Mouse (Mus musculus) embryonic fibroblast, embryonic 13.5 days (primary cell): ENCODE data around the gene Lrrc61. TPM values are rescaled to one million over a fixed set of nuclear protein-coding genes. Genes with fewer than 3 reads are reported as not detected.
"Not testable (repeated sequence)": the region's sequence is repeated elsewhere in the genome, so short reads cannot be mapped to it uniquely, and the experiment has no call there.

Experiments
- H3K27ac ChIP-seq: 2 replicates; pipeline ENCODE4 v1.5.1; 2012; ENCODE audit warnings: low read length, control low read depth, inconsistent platforms; ENCODE audit not compliant: insufficient read depth
- H3K4me1 ChIP-seq: 2 replicates; pipeline ENCODE4 v1.6.1; 2011; ENCODE audit warnings: low read length; ENCODE audit not compliant: control insufficient read depth, insufficient read depth
- H3K4me3 ChIP-seq: 2 replicates; pipeline ENCODE4 v1.5.1; 2011; ENCODE audit warnings: mild to moderate bottlenecking, control low read depth, low read length; ENCODE audit not compliant: insufficient read depth
- CTCF ChIP-seq: IDR thresholded peaks from 2 replicates; pipeline ENCODE4 v1.5.1; 2011; ENCODE audit warnings: mild to moderate bottlenecking, control low read depth, low read length, moderate library complexity, borderline replicate concordance; ENCODE audit not compliant: insufficient read depth
- POLR2A ChIP-seq: IDR thresholded peaks from 2 replicates; pipeline ENCODE4 v1.6.1; 2011; ENCODE audit warnings: low read depth, mild to moderate bottlenecking, control low read depth, low read length, moderate library complexity
- polyA plus RNA-seq: library from polyadenylated mRNA; stranded (reverse); fragments of >200 nt; gene quantifications from 2 replicates; pipeline ENCODE4 v1.2.4, GENCODE M21; 2011; ENCODE audit warnings: low read depth; ENCODE audit not compliant: missing spikeins, insufficient read length

The Lrrc61 gene
- polyA plus RNA-seq = 5.5 and 9.2 TPM in 2 replicates

- TF ChIP-seq CTCF (no peak), POLR2A (peak; percentile 83)
- H3K27ac ChIP-seq = peak within 1 kb of the TSS; percentile 90
These were observed at the start of gene Lrrc61 for GRCm38 (mm10) chr6:48554280-48555103. TSS of gene Lrrc61 (plus strand) at chr6:48554796.

GRCm38 (mm10) chr6:48508087-48508486 is 46.5 kb upstream of the Lrrc61 start:
- Histone ChIP-seq H3K4me3 (no peak overlapping the region), H3K4me1 (peaks cover 10% of the 10 kb centered on the region), H3K27ac (no peak overlapping the region)
- no peak for TF ChIP-seq POLR2A
- no peak for TF ChIP-seq CTCF

More at GRCm38 (mm10) chr6:48554280-48555103, at the start of gene Lrrc61:
- H3K4me1 ChIP-seq = no peaks in the 10 kb centered on the region
- H3K4me3 ChIP-seq = peak within 1 kb of the TSS; percentile 44

- Histone ChIP-seq H3K4me1 (peaks cover 10% of the 10 kb centered on the region), H3K4me3 (no peak overlapping the region), H3K27ac (peak overlapping the region; percentile 74)
- TF ChIP-seq POLR2A = no peak
- no peak for TF ChIP-seq CTCF
These were observed 44.2 kb upstream of the Lrrc61 start for GRCm38 (mm10) chr6:48510426-48510825.

- H3K4me3 ChIP-seq = no peak overlapping the region
- no peak overlapping the region for H3K27ac ChIP-seq
- peaks cover 10% of the 10 kb centered on the region for H3K4me1 ChIP-seq
- TF ChIP-seq POLR2A (no peak), CTCF (no peak)
These were observed 42.7 kb upstream of the Lrrc61 start for GRCm38 (mm10) chr6:48511861-48512260.

GRCm38 (mm10) chr6:48524882-48525281 is 29.7 kb upstream of the Lrrc61 start:
- H3K4me1 ChIP-seq, H3K4me3 ChIP-seq, H3K27ac ChIP-seq: not testable (repeated sequence)

GRCm38 (mm10) chr6:48527901-48528300 is 26.7 kb upstream of the Lrrc61 start:
- Histone ChIP-seq H3K4me1 (no peaks in the 10 kb centered on the region), H3K4me3 (no peak overlapping the region), H3K27ac (no peak overlapping the region)
- no peak for TF ChIP-seq POLR2A
- no peak for TF ChIP-seq CTCF

GRCm38 (mm10) chr6:48529261-48529660 is 25.3 kb upstream of the Lrrc61 start:
- no peak overlapping the region for H3K27ac ChIP-seq
- no peaks in the 10 kb centered on the region for H3K4me1 ChIP-seq
- TF ChIP-seq CTCF (no peak), POLR2A (no peak)
- H3K4me3 ChIP-seq = no peak overlapping the region

- TF ChIP-seq POLR2A = no peak
- no peak for TF ChIP-seq CTCF
- Histone ChIP-seq H3K27ac (no peak overlapping the region), H3K4me1 (no peaks in the 10 kb centered on the region), H3K4me3 (no peak overlapping the region)
These were observed 24.6 kb upstream of the Lrrc61 start for GRCm38 (mm10) chr6:48529871-48530440.

GRCm38 (mm10) chr6:48530862-48531261 is 23.7 kb upstream of the Lrrc61 start:
- no peak overlapping the region for H3K4me3 ChIP-seq
- no peak overlapping the region for H3K27ac ChIP-seq
- TF ChIP-seq POLR2A = no peak
- TF ChIP-seq CTCF = no peak
- H3K4me1 ChIP-seq = no peaks in the 10 kb centered on the region

- Histone ChIP-seq H3K27ac (no peak overlapping the region), H3K4me3 (no peak overlapping the region), H3K4me1 (no peaks in the 10 kb centered on the region)
- TF ChIP-seq CTCF = no peak
- TF ChIP-seq POLR2A = no peak
These were observed 21.1 kb upstream of the Lrrc61 start for GRCm38 (mm10) chr6:48533475-48533874.
